Comparison of ENCODE assay signal across 8 mouse cellular contexts in genomic region chr16:38091706-38092105, GRCm38 (mm10). TPM values are rescaled to one million over a fixed set of nuclear protein-coding genes. Genes with fewer than 3 reads are reported as not detected.
A peak's percentile ranks its signal among the peaks of the same experiment; 100 is the strongest.
DNase-seq lines count a peak whose midpoint lies in the region; ATAC-seq and TF ChIP-seq lines count a peak whose summit lies in the region.

No protein-coding gene starts in this region.

- no peaks in the 10 kb centered on the region for H3K9me3 ChIP-seq in embryonic facial prominence, embryonic 12.5 days
- H3K9me3 ChIP-seq in midbrain, embryonic 16.5 days (replicated peaks; ENCODE audit: control insufficient read depth, low read length, poor library complexity, severe bottlenecking): no peaks in the 10 kb centered on the region

- intact Hi-C loops in left cerebral cortex, postnatal 4 days (cut with DNase I): loop anchor here (5.0 kb wide), 2 partner anchors 106 to 114 kb away; no protein-coding TSS in a partner anchor

- 14% methylated on average over 5 of the region's 5 CpGs for WGBS in embryonic facial prominence, embryonic 12.5 days
- WGBS in midbrain, embryonic 16.5 days: 5% methylated on average over 5 of the region's 5 CpGs

- peaks cover 31% of the 10 kb centered on the region for H3K4me1 ChIP-seq in embryonic facial prominence, embryonic 12.5 days
- peaks cover 39% of the 10 kb centered on the region for H3K4me1 ChIP-seq in midbrain, embryonic 16.5 days (ENCODE audit: control insufficient read depth, insufficient read depth, low read length)

- ATAC-seq in embryonic facial prominence, embryonic 12.5 days (ENCODE audit: insufficient number of reproducible peaks, insufficient read depth, low FRiP score, low TSS enrichment): no peak
- ATAC-seq in midbrain, embryonic 16.5 days: no peak

- DNase-seq in layer of hippocampus, adult 2 months (ENCODE audit: low spot score in 2 of 2): no peak
- no peak for DNase-seq in layer of hippocampus, adult 9-11 months
- DNase-seq in induced T-regulatory cell, adult 2 months (ENCODE audit: low read depth): peak; percentile 15
- no peak for DNase-seq in spleen, postnatal 14 days (ENCODE audit: low spot score in 2 of 2)
- no peak for DNase-seq in left cerebral cortex, postnatal 4 days
- DNase-seq in left cerebral cortex, adult 18-20 months (ENCODE audit: low spot score in 2 of 2): no peak

- H3K27ac ChIP-seq in layer of hippocampus, adult 2 months: peak overlapping the region; percentile 100; the same call in 1 of the 2 replicates
- no peak overlapping the region for H3K27ac ChIP-seq in embryonic facial prominence, embryonic 12.5 days
- H3K27ac ChIP-seq in midbrain, embryonic 16.5 days (ENCODE audit: low read length): no peak overlapping the region

- no peaks in the 10 kb centered on the region for H3K27me3 ChIP-seq in embryonic facial prominence, embryonic 12.5 days
- no peaks in the 10 kb centered on the region for H3K27me3 ChIP-seq in midbrain, embryonic 16.5 days (ENCODE audit: control insufficient read depth, insufficient read depth, low read depth, low read length)

- H3K4me2 ChIP-seq in embryonic facial prominence, embryonic 12.5 days (replicated peaks): peak overlapping the region; percentile 84
- H3K4me2 ChIP-seq in midbrain, embryonic 16.5 days (ENCODE audit: low read length): peak overlapping the region; percentile 90

- H3K9ac ChIP-seq in embryonic facial prominence, embryonic 12.5 days: peak overlapping the region; percentile 97
- H3K9ac ChIP-seq in midbrain, embryonic 16.5 days (ENCODE audit: low read depth, low read length): peak overlapping the region; percentile 65

- peak overlapping the region; percentile 92 for H3K4me3 ChIP-seq in layer of hippocampus, adult 2 months
- peak overlapping the region; percentile 90 for H3K4me3 ChIP-seq in embryonic facial prominence, embryonic 12.5 days
- H3K4me3 ChIP-seq in midbrain, embryonic 16.5 days (ENCODE audit: low read depth, low read length): peak overlapping the region; percentile 97

- no peak for TF ChIP-seq CTCF in layer of hippocampus, adult 2 months (conservative IDR thresholded peaks at IDR 0.05)

- no peaks in the 10 kb centered on the region for H3K36me3 ChIP-seq in embryonic facial prominence, embryonic 12.5 days
- no peaks in the 10 kb centered on the region for H3K36me3 ChIP-seq in midbrain, embryonic 16.5 days (ENCODE audit: control insufficient read depth, insufficient read depth, low read length)

RNA-seq across cellular contexts. Expression of gene Gsk3b, which starts 2.9 kb away (rescaled TPM):
- total RNA-seq in layer of hippocampus, adult 2 months (2021): 100 to 1,000 TPM; 152 to 153 TPM
- polyA plus RNA-seq in embryonic facial prominence, embryonic 12.5 days (2016; fragmentation: Nextera tagmentation; extraction: Ambion mirVana): 81.9 and 82.6 TPM in 2 replicates
- polyA plus RNA-seq in midbrain, embryonic 16.5 days (2015; fragmentation: Nextera tagmentation; extraction: Ambion mirVana): 138 and 153 TPM in 2 replicates
- 100 to 1,000 TPM; 267 to 269 TPM for total RNA-seq in left cerebral cortex, postnatal 4 days (2021)
- total RNA-seq in left cerebral cortex, adult 18-20 months (2021): 100 to 1,000 TPM; 172 TPM
